Mouse (Mus musculus) kidney, embryonic 15.5 days (tissue): Measurements from ENCODE around the gene Gm37419. TPM values are rescaled to one million over a fixed set of nuclear protein-coding genes. Genes with fewer than 3 reads are reported as not detected.

ENCODE experiments used
- ATAC-seq: fragments of 200-750 bp; cut with Nextera tagmentation; replicated peaks from 2 replicates; pipeline ENCODE4 v1.8.0; 2017; ENCODE audit warnings: moderate TSS enrichment; ENCODE audit not compliant: low FRiP score
- H3K27ac ChIP-seq: fragments of 300-500 bp; sonication (generic); 2 replicates; pipeline ENCODE4 v1.5.1; 2015; ENCODE audit warnings: mild to moderate bottlenecking, inconsistent platforms
- H3K27me3 ChIP-seq: fragments of 300-500 bp; sonication (generic); 2 replicates; pipeline ENCODE4 v1.6.1; 2015; ENCODE audit warnings: inconsistent platforms
- H3K36me3 ChIP-seq: fragments of 300-500 bp; sonication (generic); 2 replicates; pipeline ENCODE4 v1.6.1; 2015; ENCODE audit warnings: inconsistent platforms
- H3K4me1 ChIP-seq: fragments of 300-500 bp; sonication (generic); 2 replicates; pipeline ENCODE4 v1.6.1; 2015; ENCODE audit warnings: inconsistent platforms
- H3K4me2 ChIP-seq: fragments of 300-500 bp; sonication (generic); 2 replicates; pipeline ENCODE4 v1.6.1; 2015; ENCODE audit warnings: moderate library complexity, mild to moderate bottlenecking, inconsistent platforms
- H3K4me3 ChIP-seq: fragments of 300-500 bp; sonication (generic); replicated peaks from 2 replicates; pipeline ENCODE4 v1.5.1; 2015; ENCODE audit warnings: mild to moderate bottlenecking, inconsistent platforms
- H3K9ac ChIP-seq: fragments of 300-500 bp; sonication (generic); 2 replicates; pipeline ENCODE4 v1.6.1; 2015; ENCODE audit warnings: mild to moderate bottlenecking, inconsistent platforms
- H3K9me3 ChIP-seq: fragments of 300-500 bp; sonication (generic); replicated peaks from 2 replicates; pipeline ENCODE4 v1.6.1; 2016; ENCODE audit warnings: inconsistent platforms
- WGBS: fragments of 180-500 bp; shearing (Covaris S2); methylation state at CpG from one replicate; pipeline ENCODE4 v1.1.7; 2015; ENCODE audit warnings: mixed read lengths; 5-methylcytosine and 5-hydroxymethylcytosine counted together
- polyA plus RNA-seq: library from polyadenylated mRNA; unstranded; fragments of >200 nt; fragmentation: Nextera tagmentation; extraction: Ambion mirVana; gene quantifications from 2 replicates; pipeline ENCODE4 v1.2.1, GENCODE M21; 2015

Gm37419 gene
- polyA plus RNA-seq, 1 experiment from 2014 or later, result not detected

DNA sequence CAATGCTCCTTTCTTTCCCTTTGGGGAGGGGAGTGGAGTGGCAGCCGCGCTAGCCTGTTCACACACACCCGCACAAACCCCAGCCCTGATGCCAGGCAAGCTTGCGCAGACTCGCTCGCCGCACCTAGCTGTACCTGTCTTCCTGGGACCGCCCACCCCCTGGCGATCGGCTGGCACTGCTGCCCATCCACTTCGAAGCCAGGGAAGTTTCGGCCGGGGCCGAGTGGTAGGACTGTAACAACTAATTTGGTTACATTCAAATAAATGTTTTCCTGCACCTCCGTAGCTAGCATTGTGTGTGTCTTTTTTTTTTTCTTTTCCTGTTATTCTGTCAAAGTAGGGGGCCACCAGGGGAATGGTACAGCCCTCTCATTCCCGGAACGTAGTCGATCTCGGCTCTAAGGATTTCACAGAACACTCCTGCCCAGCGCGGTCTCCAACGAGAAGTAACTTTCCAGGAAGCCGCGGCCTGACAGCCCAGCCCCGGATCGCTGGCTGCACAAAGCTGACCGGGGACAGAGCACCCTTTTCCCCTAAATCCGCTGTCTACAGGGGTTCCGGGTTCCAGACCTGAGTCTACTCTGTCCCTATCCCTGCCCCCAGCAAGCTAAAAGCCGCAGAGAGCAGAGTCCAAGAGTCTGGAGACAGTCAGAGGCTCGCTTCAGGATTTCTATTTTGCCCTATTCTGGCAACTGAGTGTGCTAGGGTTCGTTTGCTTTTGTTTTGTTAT, 7.1 kb upstream of the Gm37419 start:
- H3K27ac ChIP-seq, result no peak overlapping the region
- no peak for ATAC-seq
- peak overlapping the region; percentile 44 for H3K4me3 ChIP-seq
- H3K36me3 ChIP-seq, result no peaks in the 10 kb centered on the region
- peak overlapping the region; percentile 97 for H3K4me2 ChIP-seq
- H3K9me3 ChIP-seq, result no peaks in the 10 kb centered on the region
- WGBS, result 1% methylated on average over 32 of the region's 32 CpGs
- H3K9ac ChIP-seq, result peak overlapping the region; percentile 50
- peaks cover 54% of the 10 kb centered on the region for H3K4me1 ChIP-seq
- H3K27me3 ChIP-seq, result peaks cover 28% of the 10 kb centered on the region

DNA sequence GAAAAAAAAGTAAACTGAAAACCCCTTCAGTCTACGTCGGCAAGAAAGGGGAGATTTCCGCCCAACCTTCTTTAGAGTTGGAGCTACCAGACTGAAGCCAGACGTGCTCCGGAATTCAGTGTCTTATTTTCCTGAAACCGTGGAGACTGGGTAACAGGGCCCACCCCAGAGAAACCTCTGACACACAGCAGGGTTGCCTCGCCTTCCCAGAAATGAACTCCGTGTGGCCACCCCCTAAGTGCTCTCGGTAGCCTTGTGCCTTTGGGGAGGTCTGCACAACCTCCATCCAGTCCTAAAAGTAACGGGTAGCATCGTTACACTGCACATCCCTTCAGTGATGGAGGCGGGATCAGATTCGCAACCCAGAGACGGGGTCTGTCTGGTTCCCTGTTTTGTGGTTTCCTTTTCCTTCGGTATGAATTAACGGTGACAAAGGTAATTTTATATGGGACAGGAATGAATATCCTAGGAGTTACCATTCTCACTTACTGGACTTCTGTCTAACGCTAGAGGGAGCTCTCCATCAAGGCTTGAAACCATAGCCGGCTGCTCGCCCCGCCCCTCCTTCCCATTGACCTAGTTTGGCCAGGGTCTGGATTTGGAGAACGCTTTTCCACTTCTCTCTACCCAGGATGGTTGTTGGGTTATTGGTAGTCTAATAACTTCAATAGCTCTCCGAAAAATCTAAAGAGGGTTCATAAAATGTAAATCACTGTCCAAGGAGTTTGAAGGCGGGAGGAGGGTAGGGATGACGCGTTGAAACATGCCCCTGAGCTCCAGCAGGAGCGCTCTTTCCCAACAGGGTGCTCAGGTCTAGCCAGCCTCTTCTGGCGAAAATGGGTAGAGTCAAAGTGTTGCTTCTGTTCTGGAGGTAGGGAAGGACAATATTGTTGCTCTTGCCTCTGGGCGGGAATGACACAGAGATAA, 6.1 kb upstream of the Gm37419 start:
- H3K9ac ChIP-seq, result peak overlapping the region; percentile 27
- ATAC-seq, result peak; percentile 75

DNA sequence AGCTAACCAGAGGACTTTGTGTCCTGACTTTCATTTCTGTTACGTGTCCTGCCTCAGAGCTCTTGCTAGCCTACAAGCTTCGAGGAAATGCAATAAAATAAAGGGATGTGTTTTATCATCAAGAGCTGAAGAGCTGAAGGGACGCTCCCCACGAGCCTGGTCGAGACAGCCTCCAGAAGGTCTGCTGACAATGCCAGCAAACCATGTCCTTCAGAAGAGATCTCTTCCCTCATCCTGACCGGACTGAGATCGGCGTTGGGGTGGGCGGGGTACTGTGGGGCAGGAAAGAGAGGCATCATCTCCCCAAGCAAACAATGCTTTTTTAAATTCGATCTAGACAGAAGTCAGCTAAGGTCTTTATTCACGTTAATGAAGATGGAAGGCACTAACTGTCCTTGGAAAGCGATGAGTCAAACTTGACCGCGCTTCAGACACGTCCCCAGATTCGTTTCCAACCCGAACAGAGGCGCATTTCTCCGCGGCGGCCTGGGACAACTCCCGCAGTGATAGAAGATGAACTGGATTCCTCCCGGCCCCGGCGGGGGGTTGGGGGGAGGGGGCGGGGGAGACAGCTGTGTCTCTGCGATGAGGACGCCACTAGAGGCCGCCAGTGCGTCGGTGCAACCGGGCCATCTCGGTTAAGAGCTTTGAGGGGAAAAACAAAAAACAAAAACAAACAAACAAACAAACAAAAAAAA, 5.2 kb upstream of the Gm37419 start:
- H3K27me3 ChIP-seq, result peaks cover 28% of the 10 kb centered on the region
- WGBS, result under 1% methylated on average over 33 of the region's 33 CpGs
- peak overlapping the region; percentile 97 for H3K4me2 ChIP-seq
- ATAC-seq, result no peak
- no peaks in the 10 kb centered on the region for H3K36me3 ChIP-seq
- H3K9me3 ChIP-seq, result no peaks in the 10 kb centered on the region
- H3K4me3 ChIP-seq, result peak overlapping the region; percentile 44
- H3K9ac ChIP-seq, result peak overlapping the region; percentile 27
- peak overlapping the region; percentile 49; the same call in 1 of the 2 replicates for H3K27ac ChIP-seq
- H3K4me1 ChIP-seq, result peaks cover 67% of the 10 kb centered on the region

More for the DNA sequence above, 6.1 kb upstream of the Gm37419 start:
- Histone ChIP-seq H3K36me3 (no peaks in the 10 kb centered on the region), H3K4me3 (peak overlapping the region; percentile 44), H3K27ac (peak overlapping the region; percentile 49; the same call in 1 of the 2 replicates), H3K9me3 (no peaks in the 10 kb centered on the region), H3K27me3 (peaks cover 28% of the 10 kb centered on the region), H3K4me2 (peak overlapping the region; percentile 97), H3K4me1 (peaks cover 64% of the 10 kb centered on the region)
- WGBS, result 2% methylated on average over 28 of the region's 28 CpGs

DNA sequence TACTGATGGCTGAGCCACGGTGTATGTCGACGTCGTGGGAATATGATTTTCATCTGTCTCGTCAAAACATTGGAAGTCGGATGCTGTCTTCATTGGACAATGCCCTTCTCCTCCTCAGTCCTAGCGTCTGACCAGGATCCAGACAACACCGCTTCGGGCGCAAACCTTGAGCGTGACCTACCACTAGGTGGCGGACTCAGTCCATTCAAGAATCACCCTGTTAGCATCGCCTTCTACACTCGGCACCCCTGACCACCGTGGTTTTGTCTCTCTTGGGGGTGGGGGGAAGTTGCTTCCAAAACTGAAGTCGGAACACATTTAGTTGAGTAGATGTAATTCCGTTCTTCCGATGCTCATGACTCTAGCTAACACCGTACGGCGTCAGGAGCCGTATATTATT, 4.1 kb upstream of the Gm37419 start:
- Histone ChIP-seq H3K4me2 (peak overlapping the region; percentile 97), H3K27ac (no peak overlapping the region), H3K4me1 (peaks cover 67% of the 10 kb centered on the region), H3K36me3 (no peaks in the 10 kb centered on the region), H3K4me3 (peak overlapping the region; percentile 46), H3K9me3 (no peaks in the 10 kb centered on the region), H3K9ac (peak overlapping the region; percentile 41), H3K27me3 (peaks cover 25% of the 10 kb centered on the region)
- under 1% methylated on average over 22 of the region's 22 CpGs for WGBS
- peak; percentile 59; the same call in 1 of the 2 replicates for ATAC-seq

DNA sequence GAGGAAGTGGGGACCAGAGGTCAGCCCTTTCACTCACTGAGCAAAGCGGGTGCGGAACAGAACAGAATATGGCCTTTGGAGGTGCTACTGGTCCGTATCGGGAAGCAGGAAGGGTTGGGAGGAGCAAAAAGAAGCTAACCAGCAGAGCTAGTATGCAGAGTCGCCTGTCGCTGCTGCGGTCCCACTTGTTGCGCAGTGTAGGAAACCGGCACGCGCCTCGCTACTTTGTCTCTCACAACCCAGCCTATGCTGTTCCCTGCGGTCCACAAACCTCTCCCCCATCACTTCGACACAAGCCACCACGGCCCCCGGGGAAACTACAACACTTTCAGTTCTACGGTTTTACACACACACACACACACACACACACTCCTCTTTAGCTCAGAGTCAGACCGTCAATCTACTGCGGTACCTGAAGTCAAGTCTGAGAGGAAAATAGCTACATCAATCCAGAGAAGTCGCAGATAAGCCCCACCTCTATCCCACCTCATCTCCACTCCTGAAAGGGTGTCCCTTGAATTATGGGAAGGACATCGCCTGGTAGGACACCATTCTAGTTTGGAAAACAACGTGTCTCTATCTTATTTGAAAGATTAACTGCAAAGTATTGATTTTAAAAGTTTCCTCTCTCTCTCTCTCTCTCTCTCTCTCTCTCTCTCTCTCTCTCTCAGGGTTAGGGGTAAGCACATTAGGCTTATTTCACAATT, 3.4 kb upstream of the Gm37419 start:
- no peak overlapping the region for H3K27ac ChIP-seq
- no peak; the same call in 1 of the 2 replicates for ATAC-seq
- no peaks in the 10 kb centered on the region for H3K36me3 ChIP-seq
- peak overlapping the region; percentile 97 for H3K4me2 ChIP-seq
- WGBS, result under 1% methylated on average over 22 of the region's 22 CpGs
- H3K27me3 ChIP-seq, result peaks cover 18% of the 10 kb centered on the region
- no peaks in the 10 kb centered on the region for H3K9me3 ChIP-seq
- H3K9ac ChIP-seq, result peak overlapping the region; percentile 41
- H3K4me3 ChIP-seq, result peak overlapping the region; percentile 46
- peaks cover 71% of the 10 kb centered on the region for H3K4me1 ChIP-seq

DNA sequence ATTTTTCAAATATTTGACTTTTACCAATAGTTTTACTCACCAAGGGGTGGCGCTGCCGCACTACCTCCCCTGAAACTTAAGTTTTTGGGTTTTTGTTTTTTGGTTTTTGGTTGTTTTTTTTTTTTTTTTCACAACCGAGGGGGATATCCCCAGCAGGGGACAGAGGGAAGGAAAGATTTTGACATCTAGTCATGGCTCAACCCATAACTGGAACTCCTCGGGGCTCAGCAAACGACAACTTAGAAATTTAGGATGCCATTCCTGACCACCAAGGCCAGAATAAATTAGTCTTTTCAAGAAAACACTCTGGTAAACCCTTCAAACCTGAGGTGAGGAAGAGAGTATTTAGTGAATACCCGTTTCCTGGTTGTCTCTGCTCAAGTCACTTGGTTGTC, 2.8 kb upstream of the Gm37419 start:
- H3K4me3 ChIP-seq, result peak overlapping the region; percentile 46; the same call in 1 of the 2 replicates

DNA sequence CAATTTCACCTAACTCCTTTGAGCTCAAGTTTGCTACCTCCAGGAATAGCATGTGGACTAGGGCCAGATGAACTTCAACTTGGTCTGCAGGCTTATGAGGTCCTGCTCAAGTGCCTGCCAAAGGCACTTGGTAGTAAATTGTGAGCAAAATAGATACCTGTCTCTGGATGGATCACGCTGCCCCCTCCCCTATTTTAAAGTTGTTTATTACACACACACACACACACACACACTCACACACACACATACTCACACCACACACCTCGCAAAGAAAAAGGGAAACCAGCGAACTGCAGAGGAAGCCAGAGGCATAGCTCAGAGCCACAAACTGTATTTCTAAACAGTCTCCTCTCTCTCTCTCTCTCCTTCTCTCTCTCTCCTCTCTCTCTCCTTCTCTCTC, 2.1 kb upstream of the Gm37419 start:
- H3K4me1 ChIP-seq, result peaks cover 71% of the 10 kb centered on the region
- H3K27me3 ChIP-seq, result peaks cover 6% of the 10 kb centered on the region; the same call in 1 of the 2 replicates

More for the DNA sequence above, 2.8 kb upstream of the Gm37419 start:
- no peak overlapping the region for H3K9ac ChIP-seq
- 3% methylated on average over 6 of the region's 6 CpGs for WGBS
- H3K36me3 ChIP-seq, result no peaks in the 10 kb centered on the region
- H3K4me2 ChIP-seq, result peak overlapping the region; percentile 97
- peaks cover 73% of the 10 kb centered on the region for H3K4me1 ChIP-seq
- peaks cover 12% of the 10 kb centered on the region for H3K27me3 ChIP-seq
- H3K9me3 ChIP-seq, result no peaks in the 10 kb centered on the region
- ATAC-seq, result no peak
- H3K27ac ChIP-seq, result no peak overlapping the region

DNA sequence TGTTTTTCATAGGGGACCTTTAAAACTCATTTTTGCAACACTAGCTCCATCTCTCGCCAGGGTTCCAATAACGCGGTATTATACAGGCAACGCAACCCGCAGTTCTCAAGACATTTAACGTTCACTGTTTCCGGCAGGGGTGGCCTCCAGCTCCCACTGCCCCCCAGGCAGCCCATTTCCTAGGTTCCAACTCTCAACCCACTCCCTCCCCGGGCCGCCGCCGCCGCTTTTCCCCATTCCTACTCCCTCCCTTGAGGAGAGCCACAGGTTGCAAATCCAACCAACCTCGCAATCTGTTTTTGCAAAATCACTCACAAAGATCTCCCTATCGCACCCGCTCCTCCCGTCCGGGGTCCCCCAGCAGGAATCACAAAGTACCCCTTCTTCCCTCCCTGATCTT, 1.4 kb upstream of the Gm37419 start:
- Histone ChIP-seq H3K4me2 (peak overlapping the region; percentile 97), H3K27ac (0 out of 2 replicates have a peak overlapping the region, but pooled peaks have one; percentile 99), H3K9ac (peak overlapping the region; percentile 88), H3K27me3 (peaks cover 3% of the 10 kb centered on the region; the same call in 1 of the 2 replicates), H3K9me3 (no peaks in the 10 kb centered on the region), H3K36me3 (no peaks in the 10 kb centered on the region), H3K4me1 (peaks cover 70% of the 10 kb centered on the region), H3K4me3 (peak overlapping the region; percentile 64)
- ATAC-seq, result no peak
- WGBS, result under 1% methylated on average over 17 of the region's 17 CpGs

More for the DNA sequence above, 2.1 kb upstream of the Gm37419 start:
- Histone ChIP-seq H3K4me2 (peak overlapping the region; percentile 97), H3K36me3 (no peaks in the 10 kb centered on the region), H3K27ac (no peak overlapping the region), H3K4me3 (peak overlapping the region; percentile 64), H3K9me3 (no peaks in the 10 kb centered on the region), H3K9ac (0 out of 2 replicates have a peak overlapping the region, but pooled peaks have one; percentile 88)
- ATAC-seq, result no peak
- WGBS, result 4% methylated on average over 3 of the region's 3 CpGs

DNA sequence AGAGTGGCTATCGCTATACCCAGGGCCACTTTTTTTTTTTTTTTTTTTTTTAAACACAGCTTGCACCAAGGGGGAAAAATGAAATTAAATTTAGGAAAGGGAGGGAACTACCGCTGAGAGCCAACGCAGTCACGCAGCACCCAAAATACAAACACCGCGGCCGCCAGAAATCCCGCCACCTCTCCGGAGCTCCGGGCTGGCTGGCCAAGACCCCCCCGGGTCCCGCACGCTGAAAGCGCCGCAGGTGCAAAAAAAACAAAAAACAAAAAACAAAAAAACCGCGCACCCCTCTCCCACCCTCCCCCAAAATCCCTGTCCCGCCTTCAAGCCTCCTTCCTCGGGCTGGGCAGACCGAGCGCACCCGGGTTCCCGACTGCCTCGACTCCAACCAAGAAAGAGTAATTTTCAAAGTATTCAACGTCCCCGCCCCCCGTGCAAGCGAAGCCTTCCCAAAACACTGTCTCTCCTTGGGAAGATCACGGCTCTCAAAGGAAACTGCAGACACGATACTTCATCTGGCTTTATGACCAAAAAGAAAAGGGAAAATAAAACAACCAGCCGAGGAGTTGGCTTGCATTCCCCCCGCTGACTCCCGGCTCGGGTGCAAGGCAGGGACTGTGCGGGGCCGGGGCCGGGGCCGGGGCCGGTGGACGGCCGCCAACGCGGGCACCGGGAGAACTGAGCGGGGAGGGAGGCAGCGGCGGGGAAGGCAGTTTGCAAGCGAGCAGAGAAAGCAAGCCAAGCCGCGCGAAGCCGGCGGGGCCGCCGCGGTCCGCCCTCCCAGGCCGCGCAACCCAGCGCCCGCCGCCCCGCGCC, 733 bp upstream of the Gm37419 start:
- Histone ChIP-seq H3K9me3 (no peaks in the 10 kb centered on the region), H3K9ac (peak overlapping the region; percentile 88), H3K4me1 (peaks cover 67% of the 10 kb centered on the region), H3K4me2 (peak overlapping the region; percentile 97), H3K27ac (peak overlapping the region; percentile 99), H3K27me3 (no peaks in the 10 kb centered on the region), H3K4me3 (peak overlapping the region; percentile 64), H3K36me3 (no peaks in the 10 kb centered on the region)
- no peak for ATAC-seq
- WGBS, result under 1% methylated on average over 60 of the region's 64 CpGs

DNA sequence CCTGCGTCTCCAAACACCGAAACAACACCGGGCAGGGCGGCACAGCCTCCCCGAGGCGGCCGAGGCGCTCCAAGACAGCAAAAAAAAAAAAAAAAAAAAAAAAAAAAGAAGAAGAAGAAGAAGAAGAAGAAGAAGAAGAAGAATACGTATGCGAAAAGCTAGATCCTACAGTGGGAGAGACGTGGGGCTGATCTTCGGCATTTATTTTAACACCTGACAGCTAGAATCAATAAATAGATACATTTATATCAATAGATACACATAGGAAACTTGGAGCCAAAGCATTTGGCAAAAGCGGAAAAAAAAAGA, 171 bp upstream of the Gm37419 start:
- peaks cover 65% of the 10 kb centered on the region for H3K4me1 ChIP-seq
- H3K4me3 ChIP-seq, result peak overlapping the region; percentile 64
- no peaks in the 10 kb centered on the region for H3K9me3 ChIP-seq
- WGBS, result under 1% methylated on average over 13 of the region's 13 CpGs
- peak overlapping the region; percentile 88 for H3K9ac ChIP-seq
- ATAC-seq, result no peak
- H3K27me3 ChIP-seq, result no peaks in the 10 kb centered on the region
- peak overlapping the region; percentile 97 for H3K4me2 ChIP-seq
- no peaks in the 10 kb centered on the region for H3K36me3 ChIP-seq
- H3K27ac ChIP-seq, result peak overlapping the region; percentile 99
